In the genomic region with DNA sequence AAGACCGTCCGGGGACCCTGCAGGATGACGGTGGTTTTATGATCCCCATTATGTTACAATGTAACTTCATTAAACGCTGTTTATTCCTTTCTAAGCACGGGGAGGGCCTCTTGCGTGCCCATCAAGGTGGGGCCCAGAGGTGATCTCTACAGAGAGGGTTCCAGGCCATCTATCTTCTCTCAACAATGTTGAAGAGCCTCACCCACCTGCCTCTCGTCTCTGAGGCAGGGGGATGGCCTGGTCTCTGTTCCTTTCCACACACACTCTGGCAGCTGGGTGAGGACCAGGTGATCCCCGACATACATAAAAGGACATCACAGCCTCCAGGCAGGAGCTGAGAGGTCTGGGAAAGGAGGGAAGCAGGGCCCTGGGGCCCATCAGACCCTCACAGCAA, we compare ENCODE assay signal across 10 mouse cellular contexts.
DNase-seq lines count a peak whose midpoint lies in the region; ATAC-seq and TF ChIP-seq lines count a peak whose summit lies in the region.
"Had no signal": no experiment of that assay in that cellular context is flagged by ENCODE, and none has a peak within 500 bp of the region (broad histone marks: within the 10 kb centered on the region; RNA-seq: fewer than 3 reads in every experiment).

No protein-coding gene starts in this region.

- H3K27ac ChIP-seq in heart, embryonic 10.5 days: peak overlapping the region; percentile 77
- H3K27ac ChIP-seq in embryonic facial prominence, embryonic 13.5 days: peak overlapping the region; percentile 51
- peak overlapping the region; percentile 77 for H3K27ac ChIP-seq in hindbrain, postnatal 0 days
- H3K27ac ChIP-seq in midbrain, embryonic 12.5 days (replicated peaks): peak overlapping the region; percentile 86

- H3K9me3 ChIP-seq in heart, embryonic 10.5 days: no peaks in the 10 kb centered on the region
- no peaks in the 10 kb centered on the region for H3K9me3 ChIP-seq in embryonic facial prominence, embryonic 13.5 days
- H3K9me3 ChIP-seq in hindbrain, postnatal 0 days (ENCODE audit: low read length): no peaks in the 10 kb centered on the region
- H3K9me3 ChIP-seq in midbrain, embryonic 12.5 days: no peaks in the 10 kb centered on the region

- peaks cover 9% of the 10 kb centered on the region; the same call in 1 of the 2 replicates for H3K27me3 ChIP-seq in heart, embryonic 10.5 days (ENCODE audit: insufficient read depth, poor library complexity, severe bottlenecking)
- H3K27me3 ChIP-seq in embryonic facial prominence, embryonic 13.5 days: 0 out of 2 replicates have a peak, but pooled peaks cover 3% of the 10 kb centered on the region
- H3K27me3 ChIP-seq in hindbrain, postnatal 0 days (ENCODE audit: insufficient read depth, low read length): no peaks in the 10 kb centered on the region
- H3K27me3 ChIP-seq in midbrain, embryonic 12.5 days: peaks cover 9% of the 10 kb centered on the region; the same call in 1 of the 2 replicates
- H3K27me3 ChIP-seq: Patski had no signal

- no peak for ATAC-seq in embryonic facial prominence, embryonic 13.5 days (ENCODE audit: insufficient number of reproducible peaks, insufficient read depth, low FRiP score, low TSS enrichment, low read depth)
- no peak for ATAC-seq in hindbrain, postnatal 0 days
- peak; percentile 10; the same call in 1 of the 2 replicates for ATAC-seq in midbrain, embryonic 12.5 days (ENCODE audit: low FRiP score, low read depth)
- ATAC-seq in frontal cortex, adult (ENCODE audit: low TSS enrichment): no peak
- ATAC-seq: Patski had no signal

- H3K9ac ChIP-seq in embryonic facial prominence, embryonic 13.5 days: no peak overlapping the region
- H3K9ac ChIP-seq in hindbrain, postnatal 0 days (replicated peaks; ENCODE audit: low read length): peak overlapping the region; percentile 51; the same call in 1 of the 2 replicates
- H3K9ac ChIP-seq in midbrain, embryonic 12.5 days (replicated peaks): peak overlapping the region; percentile 29; the same call in 1 of the 2 replicates

- no peak for TF ChIP-seq CTCF in hindbrain, postnatal 0 days (IDR thresholded peaks at IDR 0.05; ENCODE audit: low read depth)

- H3K4me1 ChIP-seq in heart, embryonic 10.5 days: peaks cover 48% of the 10 kb centered on the region
- peaks cover 31% of the 10 kb centered on the region for H3K4me1 ChIP-seq in embryonic facial prominence, embryonic 13.5 days
- peaks cover 15% of the 10 kb centered on the region; the same call in 1 of the 2 replicates for H3K4me1 ChIP-seq in hindbrain, postnatal 0 days (ENCODE audit: insufficient read depth, low read length)
- H3K4me1 ChIP-seq in midbrain, embryonic 12.5 days: peaks cover 42% of the 10 kb centered on the region

- 41% methylated on average over 8 of the region's 8 CpGs for WGBS in heart, embryonic 10.5 days
- 10% methylated on average over 8 of the region's 8 CpGs for WGBS in embryonic facial prominence, embryonic 13.5 days
- WGBS in hindbrain, postnatal 0 days: 9% methylated on average over 8 of the region's 8 CpGs
- 29% methylated on average over 8 of the region's 8 CpGs for WGBS in midbrain, embryonic 12.5 days

- peak overlapping the region; percentile 68 for H3K4me2 ChIP-seq in embryonic facial prominence, embryonic 13.5 days
- peak overlapping the region; percentile 62 for H3K4me2 ChIP-seq in hindbrain, postnatal 0 days (ENCODE audit: low read depth, low read length)
- H3K4me2 ChIP-seq in midbrain, embryonic 12.5 days (replicated peaks): peak overlapping the region; percentile 57

- DNase-seq in heart, embryonic 10.5 days (ENCODE audit: low spot score): no peak
- DNase-seq in heart, adult 18-20 months: no peak
- DNase-seq in hindbrain, postnatal 0 days (ENCODE audit: low spot score): no peak
- no peak for DNase-seq in right cerebral cortex, postnatal 14 days
- no peak for DNase-seq in thymus, postnatal 4 days
- DNase-seq: thymus, adult 2 months had no signal

- no peaks in the 10 kb centered on the region for H3K36me3 ChIP-seq in heart, embryonic 10.5 days
- no peaks in the 10 kb centered on the region for H3K36me3 ChIP-seq in embryonic facial prominence, embryonic 13.5 days
- H3K36me3 ChIP-seq in hindbrain, postnatal 0 days (ENCODE audit: insufficient read depth, low read length): no peaks in the 10 kb centered on the region
- H3K36me3 ChIP-seq in midbrain, embryonic 12.5 days: no peaks in the 10 kb centered on the region

- H3K4me3 ChIP-seq in heart, embryonic 10.5 days: peak overlapping the region; percentile 55
- peak overlapping the region; percentile 33 for H3K4me3 ChIP-seq in embryonic facial prominence, embryonic 13.5 days
- peak overlapping the region; percentile 32; the same call in 1 of the 2 replicates for H3K4me3 ChIP-seq in hindbrain, postnatal 0 days (ENCODE audit: low read length)
- H3K4me3 ChIP-seq in midbrain, embryonic 12.5 days: no peak overlapping the region
